ENCODE assay signal across 10 mouse cellular contexts in the genomic region with DNA sequence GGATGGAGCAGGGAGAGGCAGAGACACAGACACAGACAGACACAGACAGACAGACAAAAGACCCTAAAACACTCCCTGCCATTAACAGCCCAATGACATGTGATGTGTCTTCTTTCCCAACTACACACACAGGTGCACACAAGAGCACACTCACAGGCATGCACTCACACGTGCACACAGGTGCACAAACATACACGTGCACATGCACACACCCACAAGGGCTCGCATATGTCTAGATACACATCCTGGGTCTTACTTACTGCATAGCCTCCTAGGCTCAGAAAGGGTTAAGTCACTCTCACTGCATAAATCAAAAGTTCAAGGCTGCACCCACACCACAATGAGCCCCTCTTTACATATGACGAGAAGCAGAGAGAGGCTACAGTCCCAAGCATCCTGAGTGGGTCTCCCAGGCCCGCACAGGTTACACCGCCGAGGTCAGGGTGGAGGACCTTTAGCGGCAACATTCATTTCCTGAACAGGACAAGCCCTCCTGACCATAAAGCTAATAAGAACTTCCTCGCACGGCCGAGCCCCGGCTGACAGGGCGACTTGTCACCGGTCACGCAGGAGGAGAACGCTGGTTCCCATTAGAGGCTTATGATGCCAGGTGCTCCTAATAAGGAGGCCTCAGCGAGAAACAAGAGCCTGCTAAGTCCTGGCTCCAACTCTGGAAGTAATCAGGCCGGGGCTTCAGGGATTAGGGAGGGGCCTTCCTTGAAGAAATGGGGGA. TPM values are rescaled to one million over a fixed set of nuclear protein-coding genes. Genes with fewer than 3 reads are reported as not detected.
DNase-seq lines count a peak whose midpoint lies in the region; ATAC-seq lines count a peak whose summit lies in the region.
"Had no signal": no experiment of that assay in that cellular context is flagged by ENCODE, and none has a peak within 500 bp of the region (broad histone marks: within the 10 kb centered on the region; RNA-seq: fewer than 3 reads in every experiment).

No protein-coding gene starts in this region.

- H3K4me2 ChIP-seq in kidney, embryonic 15.5 days = peak overlapping the region; percentile 24; the same call in 1 of the 2 replicates
- H3K4me2 ChIP-seq in embryonic facial prominence, embryonic 15.5 days (replicated peaks) = 0 out of 2 replicates have a peak overlapping the region, but pooled peaks have one; percentile 9
- H3K4me2 ChIP-seq in midbrain, embryonic 13.5 days (replicated peaks) = peak overlapping the region; percentile 19

- no peak overlapping the region for H3K9ac ChIP-seq in kidney, embryonic 15.5 days
- no peak overlapping the region for H3K9ac ChIP-seq in embryonic facial prominence, embryonic 15.5 days
- H3K9ac ChIP-seq in midbrain, embryonic 13.5 days (replicated peaks) = no peak overlapping the region

- peaks cover 39% of the 10 kb centered on the region for H3K27me3 ChIP-seq in kidney, embryonic 15.5 days
- H3K27me3 ChIP-seq in embryonic facial prominence, embryonic 15.5 days = peaks cover 17% of the 10 kb centered on the region
- H3K27me3 ChIP-seq in midbrain, embryonic 13.5 days = 0 out of 2 replicates have a peak, but pooled peaks cover 7% of the 10 kb centered on the region

- no peaks in the 10 kb centered on the region for H3K9me3 ChIP-seq in kidney, embryonic 15.5 days (replicated peaks)
- no peaks in the 10 kb centered on the region for H3K9me3 ChIP-seq in embryonic facial prominence, embryonic 15.5 days (replicated peaks)
- H3K9me3 ChIP-seq in midbrain, embryonic 13.5 days = no peaks in the 10 kb centered on the region

- H3K4me3 ChIP-seq in kidney, embryonic 15.5 days (replicated peaks) = no peak overlapping the region
- H3K4me3 ChIP-seq in embryonic facial prominence, embryonic 15.5 days (replicated peaks) = no peak overlapping the region
- no peak overlapping the region for H3K4me3 ChIP-seq in midbrain, embryonic 13.5 days (replicated peaks)

- ATAC-seq in kidney, embryonic 15.5 days (replicated peaks; ENCODE audit: low FRiP score) = no peak
- ATAC-seq in embryonic facial prominence, embryonic 15.5 days (ENCODE audit: insufficient number of reproducible peaks, low FRiP score, low TSS enrichment, low read depth) = 0 out of 2 replicates have a peak, but pooled peaks have one; percentile 11
- peak; percentile 69; the same call in 1 of the 2 replicates for ATAC-seq in midbrain, embryonic 13.5 days
- ATAC-seq: intestine, postnatal 0 days had no signal

- DNase-seq in kidney, adult 11 months = no peak
- DNase-seq in embryo, embryonic 10.5 days (ENCODE audit: low spot score) = peak; percentile 87
- no peak for DNase-seq in thymus, postnatal 4 days
- no peak for DNase-seq in cerebellum, adult 11 months
- DNase-seq: adrenal gland, adult 2 months; cerebellum, adult 9-11 months had no signal

- peaks cover 11% of the 10 kb centered on the region; the same call in 1 of the 2 replicates for H3K4me1 ChIP-seq in kidney, embryonic 15.5 days
- H3K4me1 ChIP-seq in embryonic facial prominence, embryonic 15.5 days = peaks cover 37% of the 10 kb centered on the region
- H3K4me1 ChIP-seq in midbrain, embryonic 13.5 days (replicated peaks) = peaks cover 46% of the 10 kb centered on the region

- H3K27ac ChIP-seq in kidney, embryonic 15.5 days = no peak overlapping the region
- H3K27ac ChIP-seq in embryonic facial prominence, embryonic 15.5 days (replicated peaks) = no peak overlapping the region
- no peak overlapping the region for H3K27ac ChIP-seq in midbrain, embryonic 13.5 days

- 17% methylated on average over 18 of the region's 18 CpGs for WGBS in kidney, embryonic 15.5 days
- WGBS in embryonic facial prominence, embryonic 15.5 days = 16% methylated on average over 18 of the region's 18 CpGs
- WGBS in midbrain, embryonic 13.5 days = 22% methylated on average over 18 of the region's 18 CpGs

- H3K36me3 ChIP-seq in kidney, embryonic 15.5 days = no peaks in the 10 kb centered on the region
- no peaks in the 10 kb centered on the region for H3K36me3 ChIP-seq in embryonic facial prominence, embryonic 15.5 days
- H3K36me3 ChIP-seq in midbrain, embryonic 13.5 days = no peaks in the 10 kb centered on the region

RNA-seq across cellular contexts. Expression of gene Zbtb16, which starts 13.3 kb away (rescaled TPM):
- 1.2 and 2.1 TPM in 2 replicates for polyA plus RNA-seq in kidney, embryonic 15.5 days (2015; fragmentation: Nextera tagmentation; extraction: Ambion mirVana)
- 9.1 and 10.0 TPM in 2 replicates for polyA plus RNA-seq in embryonic facial prominence, embryonic 15.5 days (2015; fragmentation: Nextera tagmentation; extraction: Ambion mirVana)
- polyA plus RNA-seq in midbrain, embryonic 13.5 days (2015; fragmentation: Nextera tagmentation; extraction: Ambion mirVana) = 6.8 and 7.2 TPM in 2 replicates
